Mouse (Mus musculus): ENCODE measurements around the gene AC131692.1. TPM values are rescaled to one million over a fixed set of nuclear protein-coding genes. Genes with fewer than 3 reads are reported as not detected.

Gene AC131692.1
- polyA plus RNA-seq, 1 experiment from 2014 or later: 0.35 TPM

DNA sequence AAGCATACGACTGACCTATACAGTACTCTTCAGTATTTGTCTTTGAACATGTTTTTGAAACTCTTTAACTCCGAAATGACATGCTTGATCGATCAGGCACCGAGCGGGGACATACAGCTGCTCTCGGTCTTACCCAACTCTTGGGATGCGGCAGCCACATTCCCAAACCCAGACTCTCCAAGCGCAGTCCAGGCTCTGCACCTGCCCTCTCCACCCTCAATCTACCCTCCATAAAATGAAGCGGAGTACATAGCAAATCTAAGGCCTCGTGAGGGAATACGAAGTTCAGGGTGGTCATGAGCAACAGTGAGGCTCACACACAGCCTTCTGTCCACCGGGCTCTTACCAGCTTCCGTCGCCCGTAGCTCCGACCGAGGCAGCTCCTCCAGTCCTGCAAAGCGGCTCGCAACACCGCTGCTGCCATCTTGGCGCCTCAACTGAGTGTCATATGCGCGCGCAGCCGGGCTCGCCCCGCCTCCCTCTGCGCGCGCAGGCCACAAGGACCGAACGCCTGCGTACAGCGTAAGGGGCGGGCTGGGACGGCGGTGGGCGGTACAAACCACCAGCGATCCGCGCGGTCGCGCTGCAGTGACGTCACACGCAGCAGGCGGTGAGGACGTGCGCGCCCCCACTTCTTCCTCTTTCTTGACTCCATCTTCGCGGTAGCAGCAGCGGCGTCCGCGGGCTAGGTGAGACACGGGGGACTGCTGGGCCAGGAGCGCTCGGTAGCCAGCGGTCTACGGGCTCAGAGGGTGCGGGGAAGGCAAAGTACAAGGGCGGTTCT, 36.7 kb upstream of the AC131692.1 start, which contains the start of the genes Mrpl49 and Fau:
Gene Mrpl49, minus strand, starts transcription at position 473 of the 784 bp plus-strand sequence.
Gene Fau, plus strand, starts transcription at position 532 of the 784 bp plus-strand sequence.
- peak within 1 kb of the TSS; percentile 91 for H3K9ac ChIP-seq (replicated peaks; ENCODE audit: low read length)
- peaks cover 33% of the 10 kb centered on the region for H3K4me1 ChIP-seq (ENCODE audit: insufficient read depth, low read length)
- WGBS: under 1% methylated on average over 55 of the region's 63 CpGs
- H3K9me3 ChIP-seq (ENCODE audit: low read length): no peaks in the 10 kb centered on the region
- ATAC-seq (ENCODE audit: low FRiP score, low TSS enrichment): peak; percentile 88
- peak within 1 kb of the TSS; percentile 88 for H3K4me2 ChIP-seq (replicated peaks; ENCODE audit: low read depth, low read length)
- peaks cover 40% of the 10 kb centered on the region for H3K36me3 ChIP-seq (ENCODE audit: insufficient read depth, low read length)
- H3K4me3 ChIP-seq (ENCODE audit: low read length): peak within 1 kb of the TSS; percentile 97
- H3K27ac ChIP-seq (ENCODE audit: low read length): peak within 1 kb of the TSS; percentile 75
- H3K27me3 ChIP-seq (ENCODE audit: insufficient read depth, low read length): no peaks in the 10 kb centered on the region

DNA sequence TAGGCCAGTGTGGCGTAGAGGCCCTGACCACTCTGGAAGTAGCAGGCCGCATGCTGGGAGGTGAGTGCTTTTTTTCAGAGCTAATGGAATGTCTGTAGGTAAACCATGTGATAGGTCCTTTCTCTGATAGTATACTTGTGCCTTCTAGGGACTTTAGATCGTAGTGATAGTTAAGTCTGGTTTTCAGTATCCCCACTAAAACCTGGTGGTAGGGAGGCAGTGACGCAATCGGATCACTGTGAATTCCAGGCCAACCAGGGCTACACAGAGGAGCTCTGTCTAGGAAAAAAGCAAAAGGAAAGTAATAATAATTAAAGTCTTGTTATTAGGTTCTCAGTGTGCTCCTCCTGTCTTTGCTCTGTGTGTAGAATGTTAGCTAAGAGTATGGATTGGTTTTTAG, 35.7 kb upstream of the AC131692.1 start:
- peak overlapping the region; percentile 97 for H3K4me3 ChIP-seq (ENCODE audit: low read length)
- H3K27ac ChIP-seq (ENCODE audit: low read length): 0 out of 2 replicates have a peak overlapping the region, but pooled peaks have one; percentile 64
- peak overlapping the region; percentile 88 for H3K9ac ChIP-seq (replicated peaks; ENCODE audit: low read length)
- peaks cover 40% of the 10 kb centered on the region for H3K4me1 ChIP-seq (ENCODE audit: insufficient read depth, low read length)
- peaks cover 30% of the 10 kb centered on the region for H3K36me3 ChIP-seq (ENCODE audit: insufficient read depth, low read length)
- WGBS: 34% methylated on average over 5 of the region's 5 CpGs
- ATAC-seq (ENCODE audit: low FRiP score, low TSS enrichment): no peak
- no peaks in the 10 kb centered on the region for H3K9me3 ChIP-seq (ENCODE audit: low read length)
- H3K4me2 ChIP-seq (replicated peaks; ENCODE audit: low read depth, low read length): peak overlapping the region; percentile 85
- H3K27me3 ChIP-seq (ENCODE audit: insufficient read depth, low read length): no peaks in the 10 kb centered on the region

DNA sequence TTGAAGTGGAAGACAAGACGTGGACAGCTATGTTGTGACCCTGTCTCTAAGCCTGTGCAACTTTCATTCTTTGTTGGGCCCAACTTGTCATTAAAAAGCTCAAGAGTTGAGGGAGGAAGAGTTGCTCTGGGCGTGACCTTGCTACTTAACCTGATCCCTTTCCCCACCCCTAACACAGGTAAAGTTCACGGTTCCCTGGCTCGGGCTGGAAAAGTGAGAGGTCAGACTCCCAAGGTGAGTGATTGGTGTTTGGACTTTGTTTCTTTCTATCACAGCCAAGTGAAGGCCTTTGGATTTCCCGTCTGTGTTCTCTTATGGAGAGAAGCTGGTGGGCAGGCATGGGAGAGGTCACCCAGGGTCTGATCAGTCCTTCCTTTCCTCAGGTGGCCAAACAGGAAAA, 35.3 kb upstream of the AC131692.1 start:
- H3K4me3 ChIP-seq (ENCODE audit: low read length): peak overlapping the region; percentile 97
- no peaks in the 10 kb centered on the region for H3K27me3 ChIP-seq (ENCODE audit: insufficient read depth, low read length)
- H3K4me1 ChIP-seq (ENCODE audit: insufficient read depth, low read length): peaks cover 40% of the 10 kb centered on the region
- peak overlapping the region; percentile 88 for H3K9ac ChIP-seq (replicated peaks; ENCODE audit: low read length)
- ATAC-seq (ENCODE audit: low FRiP score, low TSS enrichment): no peak
- H3K9me3 ChIP-seq (ENCODE audit: low read length): no peaks in the 10 kb centered on the region
- peaks cover 25% of the 10 kb centered on the region for H3K36me3 ChIP-seq (ENCODE audit: insufficient read depth, low read length)
- WGBS: 75% methylated on average over 5 of the region's 5 CpGs
- no peak overlapping the region for H3K27ac ChIP-seq (ENCODE audit: low read length)
- peak overlapping the region; percentile 85 for H3K4me2 ChIP-seq (replicated peaks; ENCODE audit: low read depth, low read length)

DNA sequence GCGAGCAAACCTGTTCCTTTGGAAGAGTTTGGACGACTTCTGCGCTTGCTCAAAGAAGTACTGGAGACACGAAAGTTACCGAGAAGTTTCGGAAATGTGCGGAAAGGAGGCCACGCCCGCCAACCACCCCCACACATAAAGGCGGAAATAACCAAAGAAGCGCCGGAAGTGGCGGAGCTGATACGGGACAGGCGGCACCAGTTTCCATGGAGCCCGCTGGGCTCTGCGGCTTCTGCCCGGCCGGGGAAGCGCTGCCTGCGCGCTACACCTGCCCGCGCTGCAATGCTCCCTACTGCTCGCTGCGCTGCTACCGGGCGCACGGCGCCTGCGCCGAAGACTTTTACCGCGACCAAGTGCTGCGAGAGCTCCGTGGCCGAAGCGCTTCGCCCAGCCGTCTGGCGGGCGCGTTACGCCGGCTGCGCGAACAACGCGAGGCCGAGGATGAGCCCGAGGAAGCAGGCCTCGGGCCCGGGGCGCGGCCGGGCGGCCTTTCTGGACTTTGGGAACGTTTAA, 33.1 kb upstream of the AC131692.1 start, which contains the start of gene Znhit2:
Gene Znhit2, plus strand, starts transcription at position 172 of the 513 bp plus-strand sequence.
- Histone ChIP-seq H3K4me1 (ENCODE audit: insufficient read depth, low read length) (peaks cover 37% of the 10 kb centered on the region), H3K9me3 (ENCODE audit: low read length) (no peaks in the 10 kb centered on the region), H3K27ac (ENCODE audit: low read length) (peak within 1 kb of the TSS; percentile 97), H3K4me2 (replicated peaks; ENCODE audit: low read depth, low read length) (peak within 1 kb of the TSS; percentile 100), H3K27me3 (ENCODE audit: insufficient read depth, low read length) (no peaks in the 10 kb centered on the region), H3K4me3 (ENCODE audit: low read length) (peak within 1 kb of the TSS; percentile 94), H3K36me3 (ENCODE audit: insufficient read depth, low read length) (peaks cover 10% of the 10 kb centered on the region), H3K9ac (replicated peaks; ENCODE audit: low read length) (peak within 1 kb of the TSS; percentile 97)
- WGBS: under 1% methylated on average over 58 of the region's 58 CpGs
- ATAC-seq (ENCODE audit: low FRiP score, low TSS enrichment): peak; percentile 76

DNA sequence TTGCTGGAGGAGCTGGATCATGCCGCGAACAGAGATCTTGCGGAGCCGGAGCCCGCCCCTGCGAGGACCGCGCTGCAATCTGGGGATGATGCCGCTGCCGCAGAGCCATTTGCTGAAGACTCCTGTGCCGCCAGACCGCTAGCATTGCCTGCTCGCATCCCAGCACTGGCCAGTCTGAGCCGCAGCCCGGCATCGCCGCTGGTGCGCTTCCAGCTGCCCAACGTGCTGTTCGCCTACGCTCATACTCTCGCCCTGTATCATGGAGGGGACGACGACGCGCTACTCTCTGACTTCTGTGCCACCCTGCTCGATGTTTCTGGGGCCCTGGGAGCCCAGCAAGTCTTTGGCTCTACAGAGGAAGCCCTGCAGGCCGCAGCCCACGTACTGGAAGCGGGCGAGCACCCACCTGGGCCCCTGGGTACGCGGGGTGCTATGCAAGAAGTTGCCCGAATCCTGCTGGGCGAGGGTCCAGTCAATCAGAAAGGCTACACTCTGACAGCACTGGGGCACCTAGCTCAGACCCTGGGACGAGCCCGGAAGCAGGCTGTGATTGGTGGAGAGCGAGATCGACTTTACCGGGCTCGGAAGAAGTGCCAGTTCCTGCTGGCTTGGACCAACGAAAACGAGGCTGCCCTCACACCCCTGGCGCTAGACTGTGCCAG, 32.4 kb upstream of the AC131692.1 start:
- no peaks in the 10 kb centered on the region for H3K9me3 ChIP-seq (ENCODE audit: low read length)
- peaks cover 35% of the 10 kb centered on the region for H3K4me1 ChIP-seq (ENCODE audit: insufficient read depth, low read length)
- peak overlapping the region; percentile 97 for H3K27ac ChIP-seq (ENCODE audit: low read length)
- ATAC-seq (ENCODE audit: low FRiP score, low TSS enrichment): peak; percentile 5; the same call in 1 of the 2 replicates
- H3K9ac ChIP-seq (replicated peaks; ENCODE audit: low read length): peak overlapping the region; percentile 97
- H3K36me3 ChIP-seq (ENCODE audit: insufficient read depth, low read length): peaks cover 10% of the 10 kb centered on the region
- no peaks in the 10 kb centered on the region for H3K27me3 ChIP-seq (ENCODE audit: insufficient read depth, low read length)
- H3K4me2 ChIP-seq (replicated peaks; ENCODE audit: low read depth, low read length): peak overlapping the region; percentile 100
- WGBS: under 1% methylated on average over 44 of the region's 44 CpGs
- H3K4me3 ChIP-seq (ENCODE audit: low read length): peak overlapping the region; percentile 94

DNA sequence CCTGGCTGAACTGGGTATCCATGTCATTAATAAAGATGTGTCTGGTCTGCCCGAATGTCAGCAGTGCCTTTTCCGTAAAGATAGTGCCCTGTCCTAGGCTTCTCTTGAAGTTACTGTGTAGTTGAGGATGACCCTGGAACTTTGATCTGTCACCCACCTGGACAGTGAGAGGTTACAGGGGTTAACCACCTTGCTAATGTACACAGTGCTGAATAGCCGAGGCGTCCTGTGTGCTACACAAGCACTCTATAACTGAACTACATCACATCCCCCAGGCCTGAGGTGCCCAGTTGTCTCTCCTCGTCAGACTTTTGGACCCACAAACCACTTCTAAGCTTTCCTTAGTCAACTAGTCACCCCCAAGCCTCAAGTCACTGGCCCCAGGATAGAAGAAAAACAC, 31.8 kb upstream of the AC131692.1 start:
- Histone ChIP-seq H3K4me3 (ENCODE audit: low read length) (peak overlapping the region; percentile 94), H3K36me3 (ENCODE audit: insufficient read depth, low read length) (peaks cover 10% of the 10 kb centered on the region), H3K4me2 (replicated peaks; ENCODE audit: low read depth, low read length) (peak overlapping the region; percentile 100), H3K9me3 (ENCODE audit: low read length) (no peaks in the 10 kb centered on the region), H3K4me1 (ENCODE audit: insufficient read depth, low read length) (peaks cover 39% of the 10 kb centered on the region), H3K9ac (replicated peaks; ENCODE audit: low read length) (peak overlapping the region; percentile 97), H3K27ac (ENCODE audit: low read length) (peak overlapping the region; percentile 97), H3K27me3 (ENCODE audit: insufficient read depth, low read length) (no peaks in the 10 kb centered on the region)
- WGBS: 39% methylated on average over 5 of the region's 5 CpGs
- ATAC-seq (ENCODE audit: low FRiP score, low TSS enrichment): no peak

DNA sequence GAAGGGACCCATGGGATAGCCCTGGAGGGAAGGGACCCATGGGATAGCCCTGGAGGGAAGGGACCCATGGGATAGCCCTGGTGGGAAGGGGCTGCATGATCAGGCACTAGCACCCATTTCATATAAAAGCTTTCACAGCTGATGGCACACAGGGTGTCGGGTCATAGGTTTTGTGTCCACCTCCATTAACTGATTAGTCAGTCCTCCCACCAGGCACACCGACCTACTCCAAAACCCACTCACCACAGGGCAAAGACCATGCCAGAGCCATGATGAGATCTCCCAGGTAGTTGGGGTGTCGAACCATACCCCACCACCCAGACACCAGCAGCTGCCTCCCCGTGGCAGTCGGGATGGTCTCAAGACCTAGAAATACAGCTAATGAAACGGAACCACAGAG, 31.1 kb upstream of the AC131692.1 start:
- 86% methylated on average over 6 of the region's 6 CpGs for WGBS
- peaks cover 44% of the 10 kb centered on the region for H3K4me1 ChIP-seq (ENCODE audit: insufficient read depth, low read length)
- H3K4me3 ChIP-seq (ENCODE audit: low read length): no peak overlapping the region
- no peak overlapping the region for H3K27ac ChIP-seq (ENCODE audit: low read length)
- no peaks in the 10 kb centered on the region for H3K27me3 ChIP-seq (ENCODE audit: insufficient read depth, low read length)
- H3K36me3 ChIP-seq (ENCODE audit: insufficient read depth, low read length): peaks cover 10% of the 10 kb centered on the region
- ATAC-seq (ENCODE audit: low FRiP score, low TSS enrichment): no peak
- H3K9me3 ChIP-seq (ENCODE audit: low read length): no peaks in the 10 kb centered on the region
- peak overlapping the region; percentile 100 for H3K4me2 ChIP-seq (replicated peaks; ENCODE audit: low read depth, low read length)
- no peak overlapping the region for H3K9ac ChIP-seq (replicated peaks; ENCODE audit: low read length)

DNA sequence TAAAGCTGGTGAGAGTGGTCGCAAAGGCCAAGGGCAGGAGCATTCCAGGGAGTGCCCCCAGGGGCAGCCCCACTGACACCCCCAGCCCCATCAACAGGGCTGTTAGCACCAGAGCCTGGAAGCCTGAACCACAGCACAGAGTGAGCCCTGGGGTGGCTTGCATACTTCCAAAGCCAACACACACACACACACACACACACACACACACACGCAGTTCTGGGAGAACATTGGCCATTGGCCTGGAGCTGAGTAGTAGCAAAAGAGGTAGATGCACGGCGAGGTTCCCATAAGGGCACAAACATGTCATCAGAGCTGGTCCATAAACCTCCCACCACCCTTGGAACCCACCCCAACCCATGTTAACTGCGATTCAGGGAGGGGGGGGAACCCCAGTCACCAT, 27.6 kb upstream of the AC131692.1 start:
- Histone ChIP-seq H3K27ac (ENCODE audit: low read length) (peak overlapping the region; percentile 69; the same call in 1 of the 2 replicates), H3K4me1 (ENCODE audit: insufficient read depth, low read length) (peaks cover 37% of the 10 kb centered on the region), H3K36me3 (ENCODE audit: insufficient read depth, low read length) (peaks cover 27% of the 10 kb centered on the region), H3K9ac (replicated peaks; ENCODE audit: low read length) (peak overlapping the region; percentile 66), H3K4me2 (replicated peaks; ENCODE audit: low read depth, low read length) (peak overlapping the region; percentile 89), H3K27me3 (ENCODE audit: insufficient read depth, low read length) (no peaks in the 10 kb centered on the region), H3K4me3 (ENCODE audit: low read length) (peak overlapping the region; percentile 56), H3K9me3 (ENCODE audit: low read length) (no peaks in the 10 kb centered on the region)
- 40% methylated on average over 5 of the region's 5 CpGs for WGBS
- ATAC-seq (ENCODE audit: low FRiP score, low TSS enrichment): no peak

DNA sequence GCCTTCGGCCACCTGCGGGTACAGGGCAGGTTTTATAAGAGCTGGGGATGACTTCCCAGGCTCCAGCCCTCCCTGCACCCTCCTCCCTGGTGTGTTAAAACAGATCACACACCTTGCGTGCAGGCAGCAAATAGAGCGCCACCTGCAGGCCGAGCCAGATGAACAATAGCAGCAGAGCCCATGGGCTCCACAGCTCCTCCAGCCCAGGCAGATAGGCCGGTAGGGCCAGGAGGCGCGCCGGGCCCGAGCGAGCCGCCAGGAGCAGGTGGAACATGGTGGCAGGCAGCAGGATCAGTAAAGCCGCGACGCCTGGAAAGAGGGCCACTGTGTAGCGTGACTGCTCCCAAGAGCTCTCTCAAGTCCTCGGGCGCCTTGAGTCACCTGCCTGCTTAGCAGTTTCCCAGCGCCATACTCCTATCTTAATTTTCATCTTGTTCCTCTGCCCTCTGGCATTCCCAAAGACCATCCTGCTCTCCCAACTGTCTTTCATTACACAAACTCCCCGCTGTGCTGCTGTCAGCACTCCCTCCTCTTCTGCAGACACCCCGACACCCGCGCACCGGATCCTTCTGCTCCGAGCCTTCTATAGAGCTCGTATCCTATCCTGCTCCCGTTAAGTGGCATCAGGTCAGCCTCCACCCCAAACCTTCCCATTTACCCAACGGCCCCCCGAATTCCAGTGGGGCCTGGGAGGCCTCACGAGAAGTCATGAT, 27.1 kb upstream of the AC131692.1 start:
- H3K27me3 ChIP-seq (ENCODE audit: insufficient read depth, low read length): no peaks in the 10 kb centered on the region
- WGBS: under 1% methylated on average over 30 of the region's 30 CpGs
- no peaks in the 10 kb centered on the region for H3K9me3 ChIP-seq (ENCODE audit: low read length)
- peak overlapping the region; percentile 56 for H3K4me3 ChIP-seq (ENCODE audit: low read length)
- peaks cover 27% of the 10 kb centered on the region for H3K36me3 ChIP-seq (ENCODE audit: insufficient read depth, low read length)
- H3K27ac ChIP-seq (ENCODE audit: low read length): peak overlapping the region; percentile 69
- peak; percentile 52 for ATAC-seq (ENCODE audit: low FRiP score, low TSS enrichment)
- peak overlapping the region; percentile 66 for H3K9ac ChIP-seq (replicated peaks; ENCODE audit: low read length)
- peak overlapping the region; percentile 89 for H3K4me2 ChIP-seq (replicated peaks; ENCODE audit: low read depth, low read length)
- peaks cover 33% of the 10 kb centered on the region for H3K4me1 ChIP-seq (ENCODE audit: insufficient read depth, low read length)

All from kidney, embryonic 16.5 days (tissue).